Mouse (Mus musculus) induced T-regulatory cell, adult 2 months (primary cell): ENCODE measurements around the gene Fmn2.
A peak's percentile ranks its signal among the peaks of the same experiment; 100 is the strongest.

ENCODE experiments used
- DNase-seq: peaks from one replicate; pipeline ENCODE4 v3.0.0-alpha.2; 2012; ENCODE audit warnings: low read depth

Gene Fmn2

GRCm38 (mm10) chr1:174501661-174502030, at the start of gene Fmn2:
Gene Fmn2, plus strand, starts transcription at chr1:174501825.
- DNase-seq = no peak

- no peak for DNase-seq
Measured at GRCm38 (mm10) chr1:174455100-174455499, 46.5 kb upstream of the Fmn2 start.

GRCm38 (mm10) chr1:174465385-174465784, 36.2 kb upstream of the Fmn2 start:
- no peak for DNase-seq

- peak; percentile 41 for DNase-seq
Measured at GRCm38 (mm10) chr1:174466240-174466639, 35.4 kb upstream of the Fmn2 start.

- DNase-seq = peak; percentile 37
Measured at GRCm38 (mm10) chr1:174469736-174470135, 31.9 kb upstream of the Fmn2 start.

- no peak for DNase-seq
Measured at GRCm38 (mm10) chr1:174482567-174482966, 19.1 kb upstream of the Fmn2 start.

- DNase-seq = no peak
Measured at GRCm38 (mm10) chr1:174500064-174500463, 1.6 kb upstream of the Fmn2 start.

GRCm38 (mm10) chr1:174501011-174501410, 614 bp upstream of the Fmn2 start:
- DNase-seq = no peak

- DNase-seq = no peak
Measured at GRCm38 (mm10) chr1:174502031-174502845, 613 bp downstream of the Fmn2 start.

GRCm38 (mm10) chr1:174502846-174503745, 1.5 kb downstream of the Fmn2 start:
- no peak for DNase-seq

- DNase-seq = no peak
Measured at GRCm38 (mm10) chr1:174508571-174509110, 7.0 kb downstream of the Fmn2 start.

GRCm38 (mm10) chr1:174513419-174513818, 11.8 kb downstream of the Fmn2 start:
- no peak for DNase-seq

- no peak for DNase-seq
Measured at GRCm38 (mm10) chr1:174521976-174522770, 20.5 kb downstream of the Fmn2 start.

GRCm38 (mm10) chr1:174522809-174523511, 21.3 kb downstream of the Fmn2 start:
- DNase-seq = no peak

- no peak for DNase-seq
Measured at GRCm38 (mm10) chr1:174523512-174523828, 21.8 kb downstream of the Fmn2 start.

GRCm38 (mm10) chr1:174536742-174537453, 35.3 kb downstream of the Fmn2 start:
- no peak for DNase-seq

- DNase-seq = no peak
Measured at GRCm38 (mm10) chr1:174537491-174537890, 35.9 kb downstream of the Fmn2 start.

GRCm38 (mm10) chr1:174548291-174548690, 46.7 kb downstream of the Fmn2 start:
- DNase-seq = no peak

- DNase-seq = peak; percentile 3
Measured at GRCm38 (mm10) chr1:174553272-174554007, 51.8 kb downstream of the Fmn2 start.

GRCm38 (mm10) chr1:174555412-174555811, 53.8 kb downstream of the Fmn2 start:
- DNase-seq = no peak
